Mouse (Mus musculus) lung, embryonic 14.5 days (tissue): Measurements from ENCODE around the gene Mphosph9. TPM values are rescaled to one million over a fixed set of nuclear protein-coding genes. Genes with fewer than 3 reads are reported as not detected.

Experiments used
- ATAC-seq: fragments of 200-750 bp; cut with Nextera tagmentation; 2 replicates; pipeline ENCODE4 v1.8.0; 2017; ENCODE audit warnings: mild to moderate bottlenecking, moderate TSS enrichment, moderate library complexity; ENCODE audit not compliant: insufficient read depth
- DNase-seq: peaks from one replicate; pipeline ENCODE4 v3.0.0-alpha.2; 2015
- H3K27ac ChIP-seq: fragments of 300-500 bp; sonication (generic); 2 replicates; pipeline ENCODE4 v1.5.1; 2014; ENCODE audit warnings: low read depth, mild to moderate bottlenecking, moderate library complexity
- H3K27me3 ChIP-seq: fragments of 300-500 bp; sonication (generic); 2 replicates; pipeline ENCODE4 v1.6.1; 2014; ENCODE audit warnings: low read length, control low read depth; ENCODE audit not compliant: insufficient read depth
- H3K36me3 ChIP-seq: fragments of 300-500 bp; sonication (generic); 2 replicates; pipeline ENCODE4 v1.6.1; 2014; ENCODE audit warnings: control low read depth; ENCODE audit not compliant: insufficient read depth
- H3K4me1 ChIP-seq: fragments of 300-500 bp; sonication (generic); 2 replicates; pipeline ENCODE4 v1.6.1; 2014; ENCODE audit warnings: antibody characterized with exemption, control low read depth; ENCODE audit not compliant: insufficient read depth
- H3K4me2 ChIP-seq: fragments of 300-500 bp; sonication (generic); 2 replicates; pipeline ENCODE4 v1.6.1; 2014; ENCODE audit warnings: mild to moderate bottlenecking
- H3K4me3 ChIP-seq: fragments of 300-500 bp; sonication (generic); 2 replicates; pipeline ENCODE4 v1.5.1; 2014; ENCODE audit warnings: low read depth, low read length
- H3K9ac ChIP-seq: fragments of 300-500 bp; sonication (generic); 2 replicates; pipeline ENCODE4 v1.6.1; 2014
- H3K9me3 ChIP-seq: fragments of 300-500 bp; sonication (generic); 2 replicates; pipeline ENCODE4 v1.6.1; 2016; ENCODE audit warnings: low read depth, low read length, control low read depth
- CTCF ChIP-seq: IDR thresholded peaks from 2 replicates; pipeline ENCODE4 v1.5.1; 2016; ENCODE audit warnings: antibody characterized with exemption, low read depth
- WGBS: fragments of 180-500 bp; shearing (Covaris S2); extraction: QIAGEN DNeasy Blood & Tissue Kit; methylation state at CpG from one replicate; pipeline ENCODE4 v1.1.7; 2014; 5-methylcytosine and 5-hydroxymethylcytosine counted together
- polyA plus RNA-seq: library from polyadenylated mRNA; unstranded; fragments of >200 nt; fragmentation: Nextera tagmentation; extraction: Ambion mirVana; gene quantifications from 2 replicates; pipeline ENCODE4 v1.2.1, GENCODE M21; 2014

Gene Mphosph9
- polyA plus RNA-seq, 1 experiment from 2014 or later: 19.2 TPM

- peak; percentile 73 for ATAC-seq
- H3K9ac ChIP-seq: no peak overlapping the region; the same call in 1 of the 2 replicates
Observed at GRCm38 (mm10) chr5:124206481-124207038, 121.2 kb downstream of the Mphosph9 start.

GRCm38 (mm10) chr5:124205809-124206380 is 121.9 kb downstream of the Mphosph9 start:
- Histone ChIP-seq H3K4me1 (peaks cover 23% of the 10 kb centered on the region), H3K27me3 (no peaks in the 10 kb centered on the region), H3K36me3 (no peaks in the 10 kb centered on the region), H3K4me3 (no peak overlapping the region), H3K27ac (peak overlapping the region; percentile 15; the same call in 1 of the 2 replicates), H3K4me2 (no peak overlapping the region), H3K9me3 (no peaks in the 10 kb centered on the region), H3K9ac (no peak overlapping the region)
- TF ChIP-seq CTCF: no peak
- DNase-seq (no peak), ATAC-seq (no peak)
- 28% methylated on average over 5 of the region's 5 CpGs for WGBS

More at GRCm38 (mm10) chr5:124206481-124207038, 121.2 kb downstream of the Mphosph9 start:
- Histone ChIP-seq H3K9me3 (no peaks in the 10 kb centered on the region), H3K4me3 (no peak overlapping the region), H3K27ac (peak overlapping the region; percentile 63; the same call in 1 of the 2 replicates), H3K4me2 (no peak overlapping the region), H3K36me3 (no peaks in the 10 kb centered on the region), H3K4me1 (peaks cover 22% of the 10 kb centered on the region), H3K27me3 (no peaks in the 10 kb centered on the region)
- WGBS: 18% methylated on average over 13 of the region's 13 CpGs
- TF ChIP-seq CTCF: no peak
- peak; percentile 77 for DNase-seq

- no peak for TF ChIP-seq CTCF
- no peak overlapping the region for H3K4me3 ChIP-seq
- 73% methylated on average over 9 of the region's 9 CpGs for WGBS
- H3K4me1 ChIP-seq: peaks cover 30% of the 10 kb centered on the region
- no peaks in the 10 kb centered on the region for H3K9me3 ChIP-seq
- H3K36me3 ChIP-seq: no peaks in the 10 kb centered on the region
- H3K4me2 ChIP-seq: no peak overlapping the region
- no peak overlapping the region for H3K27ac ChIP-seq
- H3K9ac ChIP-seq: no peak overlapping the region
- no peaks in the 10 kb centered on the region for H3K27me3 ChIP-seq
- no peak for DNase-seq
- ATAC-seq: no peak
Observed at GRCm38 (mm10) chr5:124205211-124205610, 122.6 kb downstream of the Mphosph9 start.

GRCm38 (mm10) chr5:124204127-124204794 is 123.5 kb downstream of the Mphosph9 start:
- Histone ChIP-seq H3K9me3 (no peaks in the 10 kb centered on the region), H3K9ac (no peak overlapping the region), H3K27ac (peak overlapping the region; percentile 54; the same call in 1 of the 2 replicates), H3K36me3 (no peaks in the 10 kb centered on the region), H3K4me1 (peaks cover 34% of the 10 kb centered on the region), H3K4me2 (no peak overlapping the region), H3K4me3 (no peak overlapping the region), H3K27me3 (no peaks in the 10 kb centered on the region)
- peak; percentile 68 for DNase-seq
- WGBS: 62% methylated on average over 9 of the region's 9 CpGs
- peak; percentile 43 for ATAC-seq
- TF ChIP-seq CTCF: no peak

- no peaks in the 10 kb centered on the region for H3K9me3 ChIP-seq
- no peak for ATAC-seq
- 79% methylated on average over 4 of the region's 4 CpGs for whole genome bisulfite sequencing
- H3K4me3 ChIP-seq: no peak overlapping the region
- peaks cover 34% of the 10 kb centered on the region for H3K4me1 ChIP-seq
- no peak overlapping the region; the same call in 1 of the 2 replicates for H3K27ac ChIP-seq
- TF ChIP-seq CTCF: no peak
- no peaks in the 10 kb centered on the region for H3K36me3 ChIP-seq
- no peak overlapping the region for H3K4me2 ChIP-seq
- H3K27me3 ChIP-seq: no peaks in the 10 kb centered on the region
- DNase-seq: no peak
- no peak overlapping the region for H3K9ac ChIP-seq
Observed at GRCm38 (mm10) chr5:124203251-124203650, 124.5 kb downstream of the Mphosph9 start.

GRCm38 (mm10) chr5:124202071-124202470 is 125.7 kb downstream of the Mphosph9 start:
- Histone ChIP-seq H3K4me3 (no peak overlapping the region), H3K4me2 (no peak overlapping the region), H3K27ac (no peak overlapping the region), H3K4me1 (peaks cover 30% of the 10 kb centered on the region), H3K27me3 (no peaks in the 10 kb centered on the region), H3K36me3 (no peaks in the 10 kb centered on the region), H3K9ac (no peak overlapping the region), H3K9me3 (no peaks in the 10 kb centered on the region)
- ATAC-seq (no peak), DNase-seq (no peak)
- 42% methylated on average over 4 of the region's 4 CpGs for WGBS
- no peak for TF ChIP-seq CTCF

- Histone ChIP-seq H3K9ac (no peak overlapping the region), H3K9me3 (no peaks in the 10 kb centered on the region), H3K27ac (no peak overlapping the region), H3K27me3 (no peaks in the 10 kb centered on the region), H3K4me3 (no peak overlapping the region), H3K36me3 (no peaks in the 10 kb centered on the region), H3K4me2 (no peak overlapping the region), H3K4me1 (peaks cover 25% of the 10 kb centered on the region)
- TF ChIP-seq CTCF: no peak
- WGBS: 50% methylated on average over 2 of the region's 2 CpGs
- DNase-seq: no peak
- ATAC-seq: peak; percentile 8; the same call in 1 of the 2 replicates
Observed at GRCm38 (mm10) chr5:124201564-124201963, 126.2 kb downstream of the Mphosph9 start.

Other genes with a start within 250 kb of the Mphosph9 start
- gene Abcb9, start 232.2 kb downstream of the Mphosph9 start, polyA plus RNA-seq: 0.88 and 1.1 TPM in 2 replicates
- gene Ogfod2, start 215.7 kb downstream of the Mphosph9 start, polyA plus RNA-seq: 13.3 and 13.4 TPM in 2 replicates
- gene Arl6ip4, start 211.9 kb downstream of the Mphosph9 start, polyA plus RNA-seq: 100.0 and 105 TPM in 2 replicates
- gene Pitpnm2, start 78.2 kb downstream of the Mphosph9 start, polyA plus RNA-seq: 8.8 and 9.8 TPM in 2 replicates
- gene 2810006K23Rik, start 117 bp upstream of the Mphosph9 start, polyA plus RNA-seq: 14.5 and 15.2 TPM in 2 replicates
- 193 and 259 TPM in 2 replicates for gene Cdk2ap1, start 35.1 kb upstream of the Mphosph9 start, polyA plus RNA-seq
- gene Sbno1, start 98.0 kb upstream of the Mphosph9 start, polyA plus RNA-seq: 85.6 and 88.6 TPM in 2 replicates
- 87.7 and 97.5 TPM in 2 replicates for gene Kmt5a, start 112.0 kb upstream of the Mphosph9 start, polyA plus RNA-seq
- 28.7 and 29.2 TPM in 2 replicates for gene Rilpl2, start 150.4 kb upstream of the Mphosph9 start, polyA plus RNA-seq
- 10.7 and 10.8 TPM in 2 replicates for gene Snrnp35, start 155.2 kb upstream of the Mphosph9 start, polyA plus RNA-seq
- 20.3 and 21.1 TPM in 2 replicates for gene Rilpl1, start 203.4 kb upstream of the Mphosph9 start, polyA plus RNA-seq
- 588 and 646 TPM in 2 replicates for gene Tmed2, start 212.7 kb upstream of the Mphosph9 start, polyA plus RNA-seq
- gene Ddx55, start 224.9 kb upstream of the Mphosph9 start, polyA plus RNA-seq: 12.7 and 14.1 TPM in 2 replicates